Mouse (Mus musculus) thymus, adult 2 months (tissue): ENCODE data around the gene Echdc2.

Experiments used
- CTCF ChIP-seq: fragments of 200-500 bp; IDR thresholded peaks from 2 replicates; pipeline ENCODE4 v1.5.1; 2012; ENCODE audit warnings: mild to moderate bottlenecking, control low read depth, low read length, moderate library complexity, borderline replicate concordance; ENCODE audit not compliant: control insufficient read depth, poor library complexity, insufficient read depth; ENCODE audit errors: extremely low read depth
- POLR2A ChIP-seq: fragments of 200-500 bp; IDR thresholded peaks from 2 replicates; pipeline ENCODE4 v1.6.1; 2012; ENCODE audit warnings: mild to moderate bottlenecking, low read length, control low read depth, moderate library complexity; ENCODE audit not compliant: control insufficient read depth, poor library complexity, insufficient read depth; ENCODE audit errors: extremely low read depth

- TF ChIP-seq CTCF (no peak), POLR2A (no peak)
Measured at GRCm38 (mm10) chr4:108127516-108127915, 37.7 kb upstream of the Echdc2 start.
